Mouse (Mus musculus): ENCODE data around the gene Pomgnt1. TPM values are rescaled to one million over a fixed set of nuclear protein-coding genes. Genes with fewer than 3 reads are reported as not detected.

Pomgnt1 gene
- total and polyA plus RNA-seq, 2 experiments from 2014 or later = 57.6 to 80.3 TPM

- no peaks in the 10 kb centered on the region for H3K9me3 ChIP-seq (ENCODE audit: low read length)
- H3K9ac ChIP-seq = no peak within 1 kb of the TSS
- no peak within 1 kb of the TSS for H3K4me3 ChIP-seq (ENCODE audit: low read depth, low read length)
- H3K4me1 ChIP-seq (ENCODE audit: insufficient read depth) = peaks cover 13% of the 10 kb centered on the region; the same call in 1 of the 2 replicates
- no peaks in the 10 kb centered on the region for H3K27me3 ChIP-seq (ENCODE audit: insufficient read depth, low read length)
- no peak for TF ChIP-seq CTCF (IDR thresholded peaks at IDR 0.05; ENCODE audit: low read depth)
- no peak within 1 kb of the TSS for H3K27ac ChIP-seq (ENCODE audit: low read depth, low read length)
- 79% methylated on average over 6 of the region's 6 CpGs for WGBS
- no peaks in the 10 kb centered on the region for H3K36me3 ChIP-seq (ENCODE audit: insufficient read depth)
- H3K4me2 ChIP-seq (ENCODE audit: low read depth) = no peak within 1 kb of the TSS
- ATAC-seq (no peak), DNase-seq (no peak)
Measured at GRCm38 (mm10) chr4:116173072-116173471, 49.4 kb downstream of the Pomgnt1 start, which contains the start of the genes 1700042G07Rik and Gm49337. TSS of gene 1700042G07Rik (plus strand) at chr4:116173372. TSS of gene Gm49337 (plus strand) at chr4:116173384.

- ATAC-seq = no peak
- no peak for TF ChIP-seq CTCF (IDR thresholded peaks at IDR 0.05; ENCODE audit: low read depth)
Measured at GRCm38 (mm10) chr4:116173752-116174151, 50.1 kb downstream of the Pomgnt1 start.

GRCm38 (mm10) chr4:116174466-116175116 lies 51.0 kb downstream of the Pomgnt1 start:
- no peaks in the 10 kb centered on the region for H3K27me3 ChIP-seq (ENCODE audit: insufficient read depth, low read length)
- H3K36me3 ChIP-seq (ENCODE audit: insufficient read depth) = no peaks in the 10 kb centered on the region
- 41% methylated on average over 6 of the region's 6 CpGs for WGBS
- H3K4me2 ChIP-seq (ENCODE audit: low read depth) = no peak overlapping the region
- H3K4me3 ChIP-seq (ENCODE audit: low read depth, low read length) = no peak overlapping the region
- no peak for TF ChIP-seq CTCF (IDR thresholded peaks at IDR 0.05; ENCODE audit: low read depth)
- H3K9ac ChIP-seq = no peak overlapping the region
- DNase-seq (no peak), ATAC-seq (no peak)
- H3K4me1 ChIP-seq (ENCODE audit: insufficient read depth) = peaks cover 13% of the 10 kb centered on the region; the same call in 1 of the 2 replicates
- H3K9me3 ChIP-seq (ENCODE audit: low read length) = no peaks in the 10 kb centered on the region
- no peak overlapping the region for H3K27ac ChIP-seq (ENCODE audit: low read depth, low read length)

More at GRCm38 (mm10) chr4:116173752-116174151, 50.1 kb downstream of the Pomgnt1 start:
- Histone ChIP-seq H3K36me3 (ENCODE audit: insufficient read depth) (no peaks in the 10 kb centered on the region), H3K27ac (ENCODE audit: low read depth, low read length) (no peak overlapping the region), H3K9ac (no peak overlapping the region), H3K4me1 (ENCODE audit: insufficient read depth) (peaks cover 13% of the 10 kb centered on the region; the same call in 1 of the 2 replicates), H3K27me3 (ENCODE audit: insufficient read depth, low read length) (no peaks in the 10 kb centered on the region), H3K9me3 (ENCODE audit: low read length) (no peaks in the 10 kb centered on the region), H3K4me2 (ENCODE audit: low read depth) (no peak overlapping the region), H3K4me3 (ENCODE audit: low read depth, low read length) (no peak overlapping the region)
- DNase-seq = no peak
- 76% methylated on average over 4 of the region's 4 CpGs for WGBS

- ATAC-seq (no peak), DNase-seq (no peak)
- Histone ChIP-seq H3K27me3 (ENCODE audit: insufficient read depth, low read length) (no peaks in the 10 kb centered on the region), H3K9me3 (ENCODE audit: low read length) (no peaks in the 10 kb centered on the region), H3K27ac (ENCODE audit: low read depth, low read length) (peak overlapping the region; percentile 77), H3K4me3 (ENCODE audit: low read depth, low read length) (no peak overlapping the region), H3K4me1 (ENCODE audit: insufficient read depth) (peaks cover 13% of the 10 kb centered on the region; the same call in 1 of the 2 replicates), H3K4me2 (ENCODE audit: low read depth) (no peak overlapping the region), H3K36me3 (ENCODE audit: insufficient read depth) (no peaks in the 10 kb centered on the region), H3K9ac (no peak overlapping the region)
- no peak for TF ChIP-seq CTCF (IDR thresholded peaks at IDR 0.05; ENCODE audit: low read depth)
Measured at GRCm38 (mm10) chr4:116175136-116175535, 51.5 kb downstream of the Pomgnt1 start.

GRCm38 (mm10) chr4:116175711-116176542 lies 52.3 kb downstream of the Pomgnt1 start:
- 55% methylated on average over 7 of the region's 7 CpGs for WGBS
- Histone ChIP-seq H3K36me3 (ENCODE audit: insufficient read depth) (no peaks in the 10 kb centered on the region), H3K27ac (ENCODE audit: low read depth, low read length) (peak overlapping the region; percentile 77), H3K4me2 (ENCODE audit: low read depth) (peak overlapping the region; percentile 44), H3K9me3 (ENCODE audit: low read length) (no peaks in the 10 kb centered on the region), H3K4me3 (ENCODE audit: low read depth, low read length) (no peak overlapping the region), H3K4me1 (ENCODE audit: insufficient read depth) (peaks cover 13% of the 10 kb centered on the region; the same call in 1 of the 2 replicates), H3K27me3 (ENCODE audit: insufficient read depth, low read length) (no peaks in the 10 kb centered on the region), H3K9ac (peak overlapping the region; percentile 43)
- no peak for TF ChIP-seq CTCF (IDR thresholded peaks at IDR 0.05; ENCODE audit: low read depth)
- DNase-seq (peak; percentile 66), ATAC-seq (peak; percentile 88)

- no peak for TF ChIP-seq CTCF (IDR thresholded peaks at IDR 0.05; ENCODE audit: low read depth)
- DNase-seq = peak; percentile 68
- Histone ChIP-seq H3K9ac (peak overlapping the region; percentile 43), H3K27me3 (ENCODE audit: insufficient read depth, low read length) (no peaks in the 10 kb centered on the region), H3K4me2 (ENCODE audit: low read depth) (peak overlapping the region; percentile 44), H3K36me3 (ENCODE audit: insufficient read depth) (no peaks in the 10 kb centered on the region), H3K4me3 (ENCODE audit: low read depth, low read length) (no peak overlapping the region), H3K9me3 (ENCODE audit: low read length) (no peaks in the 10 kb centered on the region), H3K27ac (ENCODE audit: low read depth, low read length) (peak overlapping the region; percentile 77), H3K4me1 (ENCODE audit: insufficient read depth) (peaks cover 13% of the 10 kb centered on the region; the same call in 1 of the 2 replicates)
- peak; percentile 77 for ATAC-seq
- WGBS = 17% methylated on average over 10 of the region's 10 CpGs
Measured at GRCm38 (mm10) chr4:116176543-116176988, 52.9 kb downstream of the Pomgnt1 start.

Measured in forebrain, postnatal 0 days (tissue).